Mouse (Mus musculus) erythroblast, adult 5-6 weeks (primary cell): Measurements from ENCODE around the gene Nfix. TPM values are rescaled to one million over a fixed set of nuclear protein-coding genes. Genes with fewer than 3 reads are reported as not detected.

Experiments used
- ATAC-seq: replicated peaks from 2 replicates; pipeline ENCODE4 v1.8.0; 2016; ENCODE audit warnings: moderate number of reproducible peaks, mild to moderate bottlenecking, moderate TSS enrichment, inconsistent platforms; ENCODE audit not compliant: poor library complexity, low FRiP score, severe bottlenecking
- total RNA-seq, 2 experiments: library from RNA; stranded (forward) in 1 of 2; stranded (reverse) in 1 of 2; fragments of 150-400 nt in 1 of 2; fragments of 200-764, 138-1000 nt in 1 of 2; gene quantifications; 2 replicates each; pipeline versions ENCODE4 v1.2.3 to v1.2.4; 2015 to 2017; ENCODE audit warnings: low replicate concordance in 2 of 2

The Nfix gene
- total RNA-seq (2015; ENCODE audit: low replicate concordance), result 19.0 and 24.5 TPM in 2 replicates
- total RNA-seq (2017; ENCODE audit: low replicate concordance), result 7.9 and 14.1 TPM in 2 replicates

DNA sequence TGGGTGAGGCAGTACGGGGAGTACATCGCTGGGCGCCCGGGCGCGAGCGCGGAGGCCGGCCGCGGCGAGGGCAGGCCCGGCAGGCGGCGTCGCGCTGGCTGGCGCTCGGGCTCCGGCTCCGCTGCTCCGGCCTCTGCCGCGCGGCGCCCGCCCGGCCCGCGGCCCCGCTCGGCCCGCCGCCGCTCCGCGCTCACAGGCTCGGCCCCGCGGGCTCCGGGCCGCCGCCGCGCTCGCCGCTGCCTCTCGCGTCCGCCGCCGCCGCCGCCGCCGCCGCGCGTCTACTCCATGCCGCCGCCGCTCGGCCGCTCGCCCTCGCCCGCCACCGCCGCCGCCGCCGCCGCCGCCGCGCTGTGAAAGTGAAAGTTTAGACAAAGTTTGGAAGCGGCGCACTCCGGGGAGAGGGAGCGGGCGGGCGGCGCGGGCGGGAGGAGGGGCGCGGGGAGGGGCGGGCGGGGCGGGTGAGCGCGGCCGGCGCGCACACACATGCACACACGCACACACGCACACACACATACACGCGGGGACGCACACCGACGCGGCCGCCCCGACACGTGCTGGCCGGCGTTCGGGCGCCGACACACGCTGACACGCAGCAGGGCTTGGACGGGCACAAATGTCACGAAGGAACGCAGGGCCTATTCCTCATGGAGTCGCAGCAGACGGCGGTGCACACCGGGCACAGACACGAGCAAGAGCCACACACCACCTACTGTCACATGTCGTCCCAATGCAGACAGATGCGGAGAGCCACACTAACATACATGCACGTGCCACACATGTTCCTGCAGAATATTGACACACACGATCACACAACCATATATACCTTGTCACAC lies at the start of gene Nfix:
Nfix (minus strand) TSS at position 346 of the 833 bp plus-strand sequence.
- peak; percentile 21 for ATAC-seq

GRCm38 (mm10) chr8:84847684-84848435 lies 47.7 kb upstream of the Nfix start:
- no peak for ATAC-seq

GRCm38 (mm10) chr8:84846722-84847572 lies 46.8 kb upstream of the Nfix start, which contains the start of gene Calr:
Gene Calr (minus strand): TSS chr8:84846934.
- peak; percentile 92 for ATAC-seq

DNA sequence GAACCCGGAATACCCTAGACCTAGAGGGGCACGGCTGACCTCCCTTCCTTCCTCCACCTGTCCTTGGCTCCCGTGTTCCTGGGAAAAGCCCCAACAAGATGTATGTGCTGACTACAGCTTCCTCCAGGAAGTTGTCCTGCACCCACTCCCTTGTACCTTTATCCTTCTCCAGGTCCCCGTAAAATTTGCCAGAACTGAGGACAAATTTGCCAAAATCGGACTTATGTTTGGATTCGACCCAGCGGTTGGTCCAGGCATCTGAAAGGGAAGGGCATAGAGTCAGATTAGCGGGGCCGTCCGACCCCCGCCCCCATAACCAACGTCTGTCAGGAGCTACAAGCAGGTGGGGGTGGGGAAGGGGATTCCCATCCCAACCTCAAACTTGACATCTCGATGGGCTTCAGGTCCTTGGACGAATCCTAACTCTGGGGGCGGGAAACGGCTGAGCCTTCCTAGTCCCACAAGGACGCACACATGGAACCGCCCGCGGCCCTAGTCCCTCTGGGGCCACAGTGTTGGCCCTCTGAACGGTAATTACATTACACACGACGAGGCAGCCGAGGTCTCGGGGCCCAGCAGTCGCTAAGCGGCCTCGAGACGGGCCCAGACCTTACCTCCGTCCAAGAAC lies 46.1 kb upstream of the Nfix start:
- ATAC-seq, result peak; percentile 9

GRCm38 (mm10) chr8:84845355-84846093 lies 45.4 kb upstream of the Nfix start:
- ATAC-seq, result peak; percentile 15; the same call in 1 of the 2 replicates

DNA sequence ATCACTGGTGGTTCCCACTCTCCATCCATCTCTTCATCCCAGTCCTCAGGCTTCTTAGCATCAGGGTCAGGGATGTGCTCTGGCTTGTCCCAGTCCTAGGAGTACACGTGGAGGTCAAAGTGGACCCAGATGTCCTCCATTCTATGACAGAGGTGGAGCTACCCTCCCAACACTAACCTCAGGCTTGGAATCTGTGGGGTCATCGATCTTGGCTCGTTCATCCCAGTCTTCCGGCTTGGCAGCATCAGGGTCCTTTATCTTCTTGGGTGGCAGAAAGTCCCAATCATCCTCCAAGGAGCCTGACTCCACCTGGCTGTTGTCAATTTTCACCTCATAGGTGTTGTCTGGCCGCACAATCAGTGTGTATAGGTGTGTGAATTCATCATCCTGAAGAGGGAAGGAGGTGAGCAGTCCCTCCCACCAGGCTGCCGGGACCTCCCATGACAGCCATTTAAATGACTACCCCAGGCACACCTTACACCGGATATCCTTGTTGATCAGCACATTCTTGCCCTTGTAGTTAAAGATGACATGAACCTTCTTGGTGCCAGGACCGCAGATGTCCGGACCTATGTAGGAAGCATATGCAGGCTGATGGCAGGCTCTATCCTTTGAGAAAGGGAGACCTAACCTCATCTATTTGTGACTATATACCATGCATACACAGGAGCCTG lies 44.4 kb upstream of the Nfix start:
- ATAC-seq, result no peak

DNA sequence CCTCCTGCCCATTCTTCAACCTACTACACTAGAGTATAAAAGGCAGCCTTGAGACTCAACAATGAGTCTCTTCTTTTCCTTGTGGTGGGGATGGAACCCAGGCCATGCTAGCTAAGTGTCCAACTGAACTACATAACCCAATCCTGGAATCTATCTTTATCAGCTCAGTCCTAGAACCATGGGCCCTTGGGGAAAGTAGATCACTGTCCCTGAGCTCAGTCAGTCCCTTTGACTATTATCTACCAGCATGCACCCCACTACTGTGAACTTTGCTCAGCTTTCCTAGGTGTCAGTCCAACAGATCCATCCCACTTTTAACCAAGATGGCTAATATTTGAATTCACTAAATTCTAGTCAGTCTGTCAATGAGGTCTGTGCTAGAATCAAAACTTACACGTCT lies 41.4 kb upstream of the Nfix start:
- no peak for ATAC-seq

GRCm38 (mm10) chr8:84840248-84840999 lies 40.3 kb upstream of the Nfix start, which contains the start of gene Rad23a:
Gene Rad23a (minus strand): TSS chr8:84840665.
- peak; percentile 73 for ATAC-seq

GRCm38 (mm10) chr8:84839875-84840247 lies 39.7 kb upstream of the Nfix start:
- no peak for ATAC-seq

GRCm38 (mm10) chr8:84839411-84839810 lies 39.3 kb upstream of the Nfix start:
- ATAC-seq, result no peak

GRCm38 (mm10) chr8:84838513-84838912 lies 38.4 kb upstream of the Nfix start:
- peak; percentile 74 for ATAC-seq

DNA sequence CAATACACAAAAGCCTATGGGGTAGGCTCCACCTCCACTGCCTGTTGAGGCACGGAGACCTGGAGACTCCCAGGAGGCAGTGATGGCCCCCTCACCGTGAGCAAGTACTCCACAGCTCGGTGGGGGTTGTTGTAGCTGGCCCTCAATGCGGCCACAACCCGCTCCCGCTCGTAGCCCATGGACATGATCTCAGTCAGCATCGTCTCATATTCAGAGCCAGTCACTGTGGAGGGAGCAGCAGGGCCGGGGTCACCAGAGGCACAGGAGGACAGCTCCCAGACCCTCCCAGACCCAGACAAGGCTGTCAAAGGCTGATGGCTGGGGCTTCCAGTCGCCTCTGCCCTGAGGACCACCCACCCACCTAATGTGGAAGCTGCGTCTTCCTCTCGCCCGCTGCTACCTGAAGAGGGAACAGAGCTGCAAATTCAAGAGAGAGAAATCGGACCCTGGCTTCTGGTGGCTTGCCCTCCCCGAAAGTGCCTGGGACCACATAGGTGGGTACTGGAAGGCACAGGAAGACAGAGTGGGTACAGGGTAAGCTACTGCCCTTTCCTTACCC lies 37.8 kb upstream of the Nfix start:
- ATAC-seq, result peak; percentile 11

DNA sequence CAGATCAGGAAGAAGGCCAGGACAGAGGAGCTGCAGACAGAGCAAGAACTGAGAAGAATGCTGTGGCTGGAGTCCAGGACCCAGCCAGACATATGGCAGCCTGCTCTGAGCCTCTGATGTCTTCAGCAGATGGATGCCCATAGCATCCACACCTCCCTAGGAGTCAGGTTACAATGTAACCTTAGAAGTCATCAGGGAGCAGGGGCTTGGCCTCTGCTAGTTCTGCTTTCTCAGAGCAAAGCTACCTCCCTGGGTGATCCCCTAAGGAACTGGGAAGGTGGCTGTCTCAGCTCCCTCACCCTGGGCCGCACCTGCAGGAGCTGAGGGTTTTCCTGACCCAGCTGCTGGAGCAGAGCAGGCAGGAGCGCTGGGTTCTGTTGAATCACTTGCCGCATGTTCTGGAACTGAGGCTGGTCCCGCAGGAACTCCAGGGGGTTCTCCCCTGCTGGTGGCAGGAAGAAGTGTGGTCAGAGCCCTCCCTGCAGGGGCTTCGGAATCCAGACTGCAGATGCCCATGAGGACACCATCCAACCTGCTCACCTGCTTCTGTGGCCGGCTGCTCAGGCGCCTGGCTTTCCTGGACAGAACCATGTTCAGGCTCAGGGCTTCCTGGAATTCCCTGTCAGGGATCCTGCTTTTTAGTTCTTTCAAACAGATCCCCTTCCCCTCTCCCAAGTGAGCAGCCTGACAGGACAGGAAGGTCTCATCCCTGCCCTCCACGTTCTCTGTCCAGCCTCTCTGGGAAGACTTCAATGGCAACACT lies 37.2 kb upstream of the Nfix start:
- no peak for ATAC-seq

GRCm38 (mm10) chr8:84834866-84835855 lies 35.0 kb upstream of the Nfix start:
- no peak for ATAC-seq
